ENCODE assay signal across 9 mouse cellular contexts in genomic region chr8:84839411-84839810, GRCm38 (mm10). TPM values are rescaled to one million over a fixed set of nuclear protein-coding genes. Genes with fewer than 3 reads are reported as not detected.
DNase-seq lines count a peak whose midpoint lies in the region; ATAC-seq and TF ChIP-seq lines count a peak whose summit lies in the region.
"Had no signal": no experiment of that assay in that cellular context is flagged by ENCODE, and none has a peak within 500 bp of the region (broad histone marks: within the 10 kb centered on the region; RNA-seq: fewer than 3 reads in every experiment).

No protein-coding gene starts in this region.

- peak overlapping the region; percentile 94 for H3K27ac ChIP-seq in gastrocnemius, adult 2 months
- H3K27ac ChIP-seq in CH12.LX (ENCODE audit: insufficient read depth, low read depth) = no peak overlapping the region; the same call in 1 of the 2 replicates
- H3K27ac ChIP-seq in forebrain, postnatal 0 days (ENCODE audit: low read depth, low read length) = no peak overlapping the region
- H3K27ac ChIP-seq in liver, embryonic 14.5 days = peak overlapping the region; percentile 97

- DNase-seq in gastrocnemius, adult 2 months = no peak
- DNase-seq in gastrocnemius, postnatal 10 days = no peak
- DNase-seq in CH12.LX (ENCODE audit: extremely low read depth) = no peak
- DNase-seq in forebrain, postnatal 0 days = no peak
- no peak for DNase-seq in liver, embryonic 14.5 days (ENCODE audit: low read depth in 3 of 3, low spot score in 3 of 3)
- no peak for DNase-seq in urinary bladder, adult 18-20 months (ENCODE audit: low spot score in 2 of 2)
- DNase-seq in cerebellum, postnatal 14 days = no peak
- DNase-seq in layer of hippocampus, postnatal 14 days (ENCODE audit: low spot score in 2 of 2) = no peak
- DNase-seq: adrenal gland, postnatal 25 days had no signal

- H3K4me1 ChIP-seq in CH12.LX (ENCODE audit: control insufficient read depth in 1 of 2, insufficient read depth in 2 of 2) = peaks cover 10 to 78% of the 10 kb centered on the region in 2 experiments
- H3K4me1 ChIP-seq in forebrain, postnatal 0 days (ENCODE audit: insufficient read depth) = peaks cover 16% of the 10 kb centered on the region
- H3K4me1 ChIP-seq in liver, embryonic 14.5 days (replicated peaks; ENCODE audit: control insufficient read depth in 2 of 2, insufficient read depth in 2 of 2, low read length in 1 of 2) = peaks cover 39 to 51% of the 10 kb centered on the region in 2 experiments

- TF ChIP-seq POLR2A in CH12.LX (IDR thresholded peaks at IDR 0.05; ENCODE audit: low read depth, low read length) = no peak

- H3K4me3 ChIP-seq in gastrocnemius, adult 2 months = peak overlapping the region; percentile 93
- H3K4me3 ChIP-seq in CH12.LX (replicated peaks in 1 of 3; ENCODE audit: low read depth in 2 of 3, low read length in 2 of 3, poor library complexity in 1 of 3) = peak overlapping the region; percentile 78 to 85 (median 83)
- peak overlapping the region; percentile 84 for H3K4me3 ChIP-seq in forebrain, postnatal 0 days (ENCODE audit: low read depth, low read length)
- peak overlapping the region; percentile 74 to 91 for H3K4me3 ChIP-seq in liver, embryonic 14.5 days (ENCODE audit: insufficient read depth in 1 of 2, low read depth in 2 of 2, low read length in 2 of 2)

- H3K27me3 ChIP-seq in CH12.LX (replicated peaks) = no peaks in the 10 kb centered on the region
- no peaks in the 10 kb centered on the region for H3K27me3 ChIP-seq in forebrain, postnatal 0 days (ENCODE audit: insufficient read depth, low read length)
- H3K27me3 ChIP-seq in liver, embryonic 14.5 days (ENCODE audit: control insufficient read depth, insufficient read depth, low read length) = no peaks in the 10 kb centered on the region

- 89% methylated on average over 2 of the region's 2 CpGs for WGBS in forebrain, postnatal 0 days
- 67% methylated on average over 2 of the region's 2 CpGs for WGBS in liver, embryonic 14.5 days (ENCODE audit: insufficient replicate concordance)

- TF ChIP-seq RAD21 in CH12.LX (IDR thresholded peaks at IDR 0.05; ENCODE audit: low read depth, low read length) = no peak

- H3K4me2 ChIP-seq in CH12.LX (ENCODE audit: insufficient read depth, low read depth, poor library complexity, severe bottlenecking) = peak overlapping the region; percentile 94
- peak overlapping the region; percentile 85 for H3K4me2 ChIP-seq in forebrain, postnatal 0 days (ENCODE audit: low read depth)
- H3K4me2 ChIP-seq in liver, embryonic 14.5 days (ENCODE audit: low read depth) = peak overlapping the region; percentile 73

- peaks cover 29% of the 10 kb centered on the region for H3K79me2 ChIP-seq in CH12.LX (replicated peaks; ENCODE audit: control insufficient read depth, extremely low read depth, insufficient read depth, poor library complexity, severe bottlenecking)

- peak overlapping the region; percentile 87 for H3K9ac ChIP-seq in CH12.LX (ENCODE audit: insufficient read depth, low read depth)
- no peak overlapping the region; the same call in 1 of the 2 replicates for H3K9ac ChIP-seq in forebrain, postnatal 0 days
- H3K9ac ChIP-seq in liver, embryonic 14.5 days (replicated peaks) = peak overlapping the region; percentile 89

- peaks cover 72 to 81% of the 10 kb centered on the region in 2 experiments for H3K36me3 ChIP-seq in CH12.LX (replicated peaks in 1 of 2; ENCODE audit: control insufficient read depth in 1 of 2, insufficient read depth in 1 of 2, low read length in 1 of 2)
- H3K36me3 ChIP-seq in forebrain, postnatal 0 days (ENCODE audit: insufficient read depth) = peaks cover 73% of the 10 kb centered on the region
- peaks cover 75% of the 10 kb centered on the region for H3K36me3 ChIP-seq in liver, embryonic 14.5 days (replicated peaks; ENCODE audit: control insufficient read depth, insufficient read depth, low read depth)

- no peak for TF ChIP-seq CTCF in gastrocnemius, adult 2 months (IDR thresholded peaks at IDR 0.05)
- no peak for TF ChIP-seq CTCF in CH12.LX (conservative IDR thresholded peaks at IDR 0.05 in 1 of 2, IDR thresholded peaks at IDR 0.05 in 1 of 2; ENCODE audit: low read depth in 2 of 2, low read length in 2 of 2)
- no peak for TF ChIP-seq CTCF in forebrain, postnatal 0 days (IDR thresholded peaks at IDR 0.05; ENCODE audit: low read depth)
- TF ChIP-seq CTCF in liver, embryonic 14.5 days (IDR thresholded peaks at IDR 0.05; ENCODE audit: low read depth) = no peak

- in situ Hi-C loops in CH12.LX (cut with MboI; ENCODE audit: low pct_ligation_motif_present, low pct_unique_long_range_greater_than_20kb, low sequenced_read_pairs) = no loop called here

- TF ChIP-seq EP300 in CH12.LX (IDR thresholded peaks at IDR 0.05; ENCODE audit: low read length) = no peak
- no peak for TF ChIP-seq EP300 in liver, embryonic 14.5 days (IDR thresholded peaks at IDR 0.05; ENCODE audit: low read depth)

- H3K9me3 ChIP-seq in CH12.LX (replicated peaks; ENCODE audit: low read length) = no peaks in the 10 kb centered on the region
- no peaks in the 10 kb centered on the region for H3K9me3 ChIP-seq in forebrain, postnatal 0 days (ENCODE audit: low read length)
- H3K9me3 ChIP-seq in liver, embryonic 14.5 days (ENCODE audit: control insufficient read depth, low read length) = no peaks in the 10 kb centered on the region

- intact Hi-C loops in gastrocnemius, adult 2 months (cut with DNase I) = no loop called here

- dilution Hi-C loops in CH12.LX (cut with MboI; ENCODE audit: extremely low pct_ligation_motif_present, extremely low pct_unique_long_range_greater_than_20kb, low sequenced_read_pairs) = no loop called here

- ATAC-seq in forebrain, postnatal 0 days = no peak
- ATAC-seq in liver, embryonic 14.5 days (ENCODE audit: insufficient read depth) = no peak

TF ChIP-seq in CH12.LX, 34 proteins besides CTCF, POLR2A, EP300 and RAD21:
- no peak for TF ChIP-seq KAT2A (IDR thresholded peaks at IDR 0.05; ENCODE audit: insufficient replicate concordance, low read length)
- no peak for TF ChIP-seq RCOR1 (conservative IDR thresholded peaks at IDR 0.05; ENCODE audit: low read depth, low read length)
- TF ChIP-seq ZC3H11A (IDR thresholded peaks at IDR 0.05; ENCODE audit: low read depth, low read length) = no peak
TF ChIP-seq in CH12.LX: peak in this region for 0.

RNA-seq across cellular contexts. Expression of gene Rad23a, which starts 1.1 kb away (rescaled TPM):
- total RNA-seq in gastrocnemius, adult 2 months (2021) = 100 to 1,000 TPM; 159 to 172 TPM
- 100 to 1,000 TPM; 124 to 130 TPM for total RNA-seq in gastrocnemius, postnatal 10 days (2021)
- 87.0 and 115 TPM in 2 replicates for total RNA-seq in CH12.LX (2012; rRNA removed)
- 66.4 and 66.5 TPM in 2 replicates for total RNA-seq in CH12.LX (2014; rRNA removed)
- polyA plus RNA-seq in CH12.LX (2012; ENCODE audit: insufficient read length, low read depth) = 135 and 143 TPM in 2 replicates
- 32.2 and 55.3 TPM in 2 replicates for total RNA-seq in forebrain, postnatal 0 days (2014; rRNA removed)
- 63.5 and 77.4 TPM in 2 replicates for polyA plus RNA-seq in forebrain, postnatal 0 days (2015; fragmentation: Nextera tagmentation; extraction: Ambion mirVana)
- 139 and 184 TPM in 2 replicates for polyA plus RNA-seq in liver, embryonic 14.5 days (2012; rRNA removed)
- 258 and 279 TPM in 2 replicates for polyA plus RNA-seq in liver, embryonic 14.5 days (2014; fragmentation: Nextera tagmentation; extraction: Ambion mirVana)
- total RNA-seq in layer of hippocampus, postnatal 14 days (2021) = 10 to 100 TPM; 59.4 to 64.8 TPM

RNA-seq across cellular contexts. Expression of gene Calr, which starts 7.3 kb away (rescaled TPM):
- 100 to 1,000 TPM; 149 to 205 TPM for total RNA-seq in gastrocnemius, adult 2 months (2021)
- 100 to 1,000 TPM; 234 to 286 TPM for total RNA-seq in gastrocnemius, postnatal 10 days (2021)
- total RNA-seq in CH12.LX (2012; rRNA removed) (395 and 738 TPM in 2 replicates), CH12.LX (2014; rRNA removed) (627 and 669 TPM in 2 replicates)
- polyA plus RNA-seq in CH12.LX (2012; ENCODE audit: insufficient read length, low read depth) = 1,181 and 1,636 TPM in 2 replicates
- 470 and 505 TPM in 2 replicates for total RNA-seq in forebrain, postnatal 0 days (2014; rRNA removed)
- 354 and 405 TPM in 2 replicates for polyA plus RNA-seq in forebrain, postnatal 0 days (2015; fragmentation: Nextera tagmentation; extraction: Ambion mirVana)
- polyA plus RNA-seq in liver, embryonic 14.5 days (2012; rRNA removed) = 144 and 262 TPM in 2 replicates
- polyA plus RNA-seq in liver, embryonic 14.5 days (2014; fragmentation: Nextera tagmentation; extraction: Ambion mirVana) = 348 and 351 TPM in 2 replicates
- total RNA-seq in layer of hippocampus, postnatal 14 days (2021) = 100 to 1,000 TPM; 453 to 590 TPM

RNA-seq across cellular contexts. Expression of gene Gadd45gip1, which starts 8.1 kb away (rescaled TPM):
- total RNA-seq in gastrocnemius, adult 2 months (2021) = 10 to 100 TPM; 16.2 to 30.4 TPM
- total RNA-seq in gastrocnemius, postnatal 10 days (2021) = 10 to 100 TPM; 30.3 to 33.4 TPM
- total RNA-seq in CH12.LX (2012; rRNA removed) (53.6 and 59.7 TPM in 2 replicates), CH12.LX (2014; rRNA removed) (56.6 and 56.9 TPM in 2 replicates)
- 56.6 and 57.6 TPM in 2 replicates for polyA plus RNA-seq in CH12.LX (2012; ENCODE audit: insufficient read length, low read depth)
- total RNA-seq in forebrain, postnatal 0 days (2014; rRNA removed) = 24.7 and 28.7 TPM in 2 replicates
- polyA plus RNA-seq in forebrain, postnatal 0 days (2015; fragmentation: Nextera tagmentation; extraction: Ambion mirVana) = 36.7 and 40.8 TPM in 2 replicates
- 24.4 and 31.0 TPM in 2 replicates for polyA plus RNA-seq in liver, embryonic 14.5 days (2012; rRNA removed)
- 50.2 and 55.7 TPM in 2 replicates for polyA plus RNA-seq in liver, embryonic 14.5 days (2014; fragmentation: Nextera tagmentation; extraction: Ambion mirVana)
- 10 to 100 TPM; 19.4 to 20.4 TPM for total RNA-seq in layer of hippocampus, postnatal 14 days (2021)

RNA-seq across cellular contexts. Expression of gene Dand5, which starts 16.8 kb away (rescaled TPM):
- total RNA-seq in gastrocnemius, adult 2 months (2021) = 10 to 100 TPM; 10.2 to 14.3 TPM
- 1 to 10 TPM; 5.8 to 7.3 TPM for total RNA-seq in gastrocnemius, postnatal 10 days (2021)
- total RNA-seq in CH12.LX (2012; rRNA removed) = 1.7 TPM in 2 replicates
- 1.4 and 1.8 TPM in 2 replicates for total RNA-seq in CH12.LX (2014; rRNA removed)
- polyA plus RNA-seq in CH12.LX (2012; ENCODE audit: insufficient read length, low read depth) = 1.5 and 1.7 TPM in 2 replicates
- total RNA-seq in forebrain, postnatal 0 days (2014; rRNA removed) = 4.7 and 6.9 TPM in 2 replicates
- 8.2 and 10.0 TPM in 2 replicates for polyA plus RNA-seq in forebrain, postnatal 0 days (2015; fragmentation: Nextera tagmentation; extraction: Ambion mirVana)
- polyA plus RNA-seq in liver, embryonic 14.5 days (2012; rRNA removed) = 1.9 TPM in 2 replicates
- polyA plus RNA-seq in liver, embryonic 14.5 days (2014; fragmentation: Nextera tagmentation; extraction: Ambion mirVana) = 2.5 and 2.7 TPM in 2 replicates
- total RNA-seq in layer of hippocampus, postnatal 14 days (2021) = 1 to 10 TPM; 7.4 to 8.6 TPM

RNA-seq across cellular contexts. Expression of gene Farsa, which starts 17.4 kb away (rescaled TPM):
- 10 to 100 TPM; 23.8 to 24.9 TPM for total RNA-seq in gastrocnemius, adult 2 months (2021)
- 10 to 100 TPM; 29.7 to 31.4 TPM for total RNA-seq in gastrocnemius, postnatal 10 days (2021)
- total RNA-seq in CH12.LX (2012; rRNA removed) = 142 and 165 TPM in 2 replicates
- 144 and 146 TPM in 2 replicates for total RNA-seq in CH12.LX (2014; rRNA removed)
- polyA plus RNA-seq in CH12.LX (2012; ENCODE audit: insufficient read length, low read depth) = 175 and 192 TPM in 2 replicates
- total RNA-seq in forebrain, postnatal 0 days (2014; rRNA removed) = 77.1 and 91.2 TPM in 2 replicates
- 100 and 103 TPM in 2 replicates for polyA plus RNA-seq in forebrain, postnatal 0 days (2015; fragmentation: Nextera tagmentation; extraction: Ambion mirVana)
- polyA plus RNA-seq in liver, embryonic 14.5 days (2012; rRNA removed) = 53.5 and 54.8 TPM in 2 replicates
- 45.8 and 48.7 TPM in 2 replicates for polyA plus RNA-seq in liver, embryonic 14.5 days (2014; fragmentation: Nextera tagmentation; extraction: Ambion mirVana)
- 10 to 100 TPM; 55.3 to 58.4 TPM for total RNA-seq in layer of hippocampus, postnatal 14 days (2021)

Comparison
In these comparisons a context has a peak if more than half of its experiments do, and no peak if none do; other contexts are left out.
1. H3K27ac ChIP-seq: peak in gastrocnemius, adult 2 months (single experiment) and liver, embryonic 14.5 days (single experiment); none in CH12.LX (single experiment) and forebrain, postnatal 0 days (single experiment).
2. Peak in every context shown above with its lines, with median percentiles within 50 percentile points of each other: H3K4me3 ChIP-seq and H3K4me2 ChIP-seq.